Mouse (Mus musculus) lung, embryonic 14.5 days (tissue): ENCODE measurements around the gene Ilf3. TPM values are rescaled to one million over a fixed set of nuclear protein-coding genes. Genes with fewer than 3 reads are reported as not detected.

Experiments
- ATAC-seq: fragments of 200-750 bp; cut with Nextera tagmentation; 2 replicates; pipeline ENCODE4 v1.8.0; 2017; ENCODE audit warnings: mild to moderate bottlenecking, moderate TSS enrichment, moderate library complexity; ENCODE audit not compliant: insufficient read depth
- DNase-seq: peaks from one replicate; pipeline ENCODE4 v3.0.0-alpha.2; 2015
- H3K27ac ChIP-seq: fragments of 300-500 bp; sonication (generic); 2 replicates; pipeline ENCODE4 v1.5.1; 2014; ENCODE audit warnings: low read depth, mild to moderate bottlenecking, moderate library complexity
- H3K27me3 ChIP-seq: fragments of 300-500 bp; sonication (generic); 2 replicates; pipeline ENCODE4 v1.6.1; 2014; ENCODE audit warnings: low read length, control low read depth; ENCODE audit not compliant: insufficient read depth
- H3K36me3 ChIP-seq: fragments of 300-500 bp; sonication (generic); 2 replicates; pipeline ENCODE4 v1.6.1; 2014; ENCODE audit warnings: control low read depth; ENCODE audit not compliant: insufficient read depth
- H3K4me1 ChIP-seq: fragments of 300-500 bp; sonication (generic); 2 replicates; pipeline ENCODE4 v1.6.1; 2014; ENCODE audit warnings: antibody characterized with exemption, control low read depth; ENCODE audit not compliant: insufficient read depth
- H3K4me2 ChIP-seq: fragments of 300-500 bp; sonication (generic); 2 replicates; pipeline ENCODE4 v1.6.1; 2014; ENCODE audit warnings: mild to moderate bottlenecking
- H3K4me3 ChIP-seq: fragments of 300-500 bp; sonication (generic); 2 replicates; pipeline ENCODE4 v1.5.1; 2014; ENCODE audit warnings: low read depth, low read length
- H3K9ac ChIP-seq: fragments of 300-500 bp; sonication (generic); 2 replicates; pipeline ENCODE4 v1.6.1; 2014
- H3K9me3 ChIP-seq: fragments of 300-500 bp; sonication (generic); 2 replicates; pipeline ENCODE4 v1.6.1; 2016; ENCODE audit warnings: low read depth, low read length, control low read depth
- CTCF ChIP-seq: IDR thresholded peaks from 2 replicates; pipeline ENCODE4 v1.5.1; 2016; ENCODE audit warnings: antibody characterized with exemption, low read depth
- WGBS: fragments of 180-500 bp; shearing (Covaris S2); extraction: QIAGEN DNeasy Blood & Tissue Kit; methylation state at CpG from one replicate; pipeline ENCODE4 v1.1.7; 2014; 5-methylcytosine and 5-hydroxymethylcytosine counted together
- polyA plus RNA-seq: library from polyadenylated mRNA; unstranded; fragments of >200 nt; fragmentation: Nextera tagmentation; extraction: Ambion mirVana; gene quantifications from 2 replicates; pipeline ENCODE4 v1.2.1, GENCODE M21; 2014

Ilf3 gene
- polyA plus RNA-seq, 1 experiment from 2014 or later = 223 TPM

DNA sequence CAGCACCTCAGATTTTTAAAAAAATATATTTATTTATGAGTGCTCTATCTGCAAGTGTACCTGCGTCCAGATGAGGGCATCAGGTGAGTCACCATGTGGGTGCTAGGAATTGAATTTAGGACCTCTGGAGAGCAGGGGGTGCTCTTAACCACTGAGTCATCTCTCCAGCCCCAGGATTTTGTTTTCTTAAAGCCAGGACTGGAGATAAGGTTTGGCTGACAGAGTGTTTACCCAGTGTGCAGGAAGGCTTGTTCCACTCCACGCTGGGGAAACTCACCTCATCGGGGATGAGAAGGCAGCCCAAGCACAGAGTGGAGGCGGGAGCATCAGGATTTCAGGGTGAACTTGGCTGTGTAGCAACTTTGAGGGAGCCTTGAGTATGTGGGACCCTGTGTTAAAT lies 27.3 kb upstream of the Ilf3 start:
- WGBS = 37% methylated on average over 4 of the region's 4 CpGs
- H3K4me3 ChIP-seq = no peak overlapping the region
- H3K9me3 ChIP-seq = no peaks in the 10 kb centered on the region
- DNase-seq (no peak), ATAC-seq (no peak)
- H3K27ac ChIP-seq = 0 out of 2 replicates have a peak overlapping the region, but pooled peaks have one; percentile 24
- no peak overlapping the region for H3K4me2 ChIP-seq
- H3K27me3 ChIP-seq = no peaks in the 10 kb centered on the region
- H3K36me3 ChIP-seq = peaks cover 55% of the 10 kb centered on the region
- TF ChIP-seq CTCF = no peak
- H3K9ac ChIP-seq = no peak overlapping the region
- no peaks in the 10 kb centered on the region for H3K4me1 ChIP-seq

- DNase-seq (no peak), ATAC-seq (no peak)
- no peaks in the 10 kb centered on the region for H3K27me3 ChIP-seq
- no peak overlapping the region for H3K4me3 ChIP-seq
- no peak overlapping the region for H3K9ac ChIP-seq
- no peaks in the 10 kb centered on the region for H3K4me1 ChIP-seq
- H3K4me2 ChIP-seq = no peak overlapping the region
- no peak for TF ChIP-seq CTCF
- WGBS = 68% methylated on average over 16 of the region's 16 CpGs
- H3K27ac ChIP-seq = no peak overlapping the region
- peaks cover 87% of the 10 kb centered on the region for H3K36me3 ChIP-seq
- no peaks in the 10 kb centered on the region for H3K9me3 ChIP-seq
These were observed 20.9 kb upstream of the Ilf3 start for GRCm38 (mm10) chr9:21346627-21347365.

- peaks cover 86% of the 10 kb centered on the region for H3K36me3 ChIP-seq
- 71% methylated on average over 3 of the region's 3 CpGs for WGBS
- DNase-seq (no peak), ATAC-seq (no peak)
- TF ChIP-seq CTCF = no peak
- no peaks in the 10 kb centered on the region for H3K27me3 ChIP-seq
- H3K9ac ChIP-seq = no peak overlapping the region
- H3K4me2 ChIP-seq = no peak overlapping the region
- H3K4me3 ChIP-seq = no peak overlapping the region
- H3K9me3 ChIP-seq = no peaks in the 10 kb centered on the region
- no peaks in the 10 kb centered on the region for H3K4me1 ChIP-seq
- H3K27ac ChIP-seq = no peak overlapping the region
These were observed 19.5 kb upstream of the Ilf3 start for GRCm38 (mm10) chr9:21348152-21348551.

DNA sequence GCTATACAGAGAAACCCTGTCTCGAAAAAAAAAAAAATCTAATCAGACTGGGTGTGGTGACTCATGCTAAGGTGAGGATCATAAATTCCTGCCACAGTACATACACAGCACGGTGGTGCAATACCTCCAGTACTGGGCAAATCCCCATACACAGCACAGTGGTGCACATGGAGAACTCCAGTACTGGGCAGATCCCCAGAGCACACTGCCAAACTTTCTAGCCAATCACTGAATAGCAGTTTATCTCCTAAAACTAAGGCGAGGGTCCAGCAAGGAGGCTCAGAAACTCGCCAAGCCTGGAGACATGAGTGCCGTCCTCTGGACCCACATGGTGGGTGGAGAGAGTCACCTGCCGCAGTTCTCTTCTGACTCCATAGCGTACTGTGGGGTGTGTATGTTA lies 16.5 kb upstream of the Ilf3 start:
- Histone ChIP-seq H3K9ac (no peak overlapping the region), H3K27ac (no peak overlapping the region), H3K4me2 (no peak overlapping the region), H3K4me1 (no peaks in the 10 kb centered on the region), H3K4me3 (no peak overlapping the region), H3K9me3 (no peaks in the 10 kb centered on the region), H3K36me3 (peaks cover 85% of the 10 kb centered on the region), H3K27me3 (no peaks in the 10 kb centered on the region)
- TF ChIP-seq CTCF = no peak
- ATAC-seq (0 out of 2 replicates have a peak, but pooled peaks have one; percentile 33), DNase-seq (no peak)
- WGBS = 84% methylated on average over 7 of the region's 7 CpGs

DNA sequence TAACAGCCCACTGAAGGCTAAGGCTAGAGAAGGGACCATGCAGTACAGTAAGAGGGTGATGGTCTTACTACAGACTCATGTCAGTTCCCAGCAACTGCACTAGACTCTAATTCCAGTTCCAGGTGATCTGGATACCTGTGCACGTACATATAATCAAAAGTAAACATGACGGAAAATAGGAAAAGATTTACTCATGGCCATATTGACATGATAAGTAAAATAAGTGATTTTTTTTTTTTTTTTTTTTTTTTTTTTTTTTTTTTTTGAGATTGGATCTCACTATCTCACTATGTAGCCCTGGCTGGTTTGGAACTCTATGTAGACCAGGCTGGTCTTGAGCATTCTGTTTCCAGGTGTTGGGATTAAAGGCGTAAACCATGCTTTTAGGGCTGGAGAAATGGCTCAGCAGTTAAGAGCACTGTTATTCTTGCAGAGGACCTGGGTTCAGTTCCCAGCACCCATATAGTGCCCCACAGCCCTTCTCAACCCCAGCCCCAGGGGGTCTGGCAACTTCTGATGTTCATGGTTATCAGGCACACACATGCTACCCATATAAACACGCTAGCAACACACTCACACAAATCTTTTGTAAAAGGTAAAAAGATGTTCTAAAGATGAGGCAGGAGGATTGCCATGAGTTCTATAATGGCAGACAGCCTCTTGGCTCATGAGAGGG lies 15.8 kb upstream of the Ilf3 start:
- DNase-seq (no peak), ATAC-seq (no peak)
- H3K27me3 ChIP-seq = no peaks in the 10 kb centered on the region
- H3K9me3 ChIP-seq = no peaks in the 10 kb centered on the region
- no peak overlapping the region for H3K27ac ChIP-seq
- TF ChIP-seq CTCF = no peak
- H3K36me3 ChIP-seq = peaks cover 81% of the 10 kb centered on the region
- H3K4me1 ChIP-seq = no peaks in the 10 kb centered on the region
- WGBS = 91% methylated on average over 4 of the region's 4 CpGs
- H3K4me3 ChIP-seq = no peak overlapping the region
- no peak overlapping the region for H3K9ac ChIP-seq
- no peak overlapping the region for H3K4me2 ChIP-seq

DNA sequence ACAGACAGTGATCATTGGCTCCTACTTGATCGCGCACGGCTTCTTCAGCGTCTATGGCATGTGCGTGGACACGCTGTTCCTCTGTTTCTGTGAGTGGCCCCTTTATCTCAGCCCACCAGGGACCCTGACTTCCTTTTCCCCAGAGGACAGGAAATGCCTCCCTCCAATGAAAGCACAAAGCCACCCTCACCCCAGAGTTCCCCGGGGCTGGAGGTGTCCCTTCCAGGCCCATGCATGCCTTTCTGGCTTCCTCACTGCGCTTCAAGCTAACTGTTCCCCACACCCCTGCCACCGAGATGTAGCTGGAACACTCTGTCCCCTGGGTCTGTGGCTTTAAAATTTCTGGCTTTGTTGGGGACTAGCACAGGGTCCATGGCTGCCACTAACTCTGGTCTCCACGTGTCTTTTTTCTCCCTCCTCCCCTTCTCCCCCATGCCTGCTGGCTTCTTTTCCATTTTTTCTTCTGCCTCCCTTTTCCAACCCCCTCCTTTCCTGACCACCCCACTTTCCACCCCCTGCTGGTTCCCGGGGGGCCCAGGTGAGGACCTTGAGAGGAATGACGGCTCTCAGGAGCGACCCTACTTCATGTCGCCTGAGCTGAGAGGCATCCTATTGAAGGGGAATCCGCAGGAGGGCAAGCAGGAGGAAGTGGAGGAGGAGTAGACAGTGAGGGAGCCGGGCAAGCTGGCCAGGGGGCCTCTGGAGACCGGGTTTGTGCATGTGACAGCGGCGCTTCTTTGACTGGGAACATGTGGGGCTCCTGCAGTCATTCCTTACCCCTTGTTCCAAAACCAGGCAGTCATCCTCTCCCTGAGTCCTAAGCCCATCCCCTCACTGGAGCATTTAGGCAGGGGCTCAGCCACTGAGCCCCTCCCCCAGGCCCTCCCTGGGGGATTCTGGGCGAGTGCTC lies 15.0 kb upstream of the Ilf3 start:
- DNase-seq (no peak), ATAC-seq (peak; percentile 18; the same call in 1 of the 2 replicates)
- TF ChIP-seq CTCF = no peak
- peak overlapping the region; percentile 65 for H3K27ac ChIP-seq
- H3K4me3 ChIP-seq = no peak overlapping the region
- no peak overlapping the region for H3K4me2 ChIP-seq
- H3K36me3 ChIP-seq = peaks cover 72% of the 10 kb centered on the region
- H3K9ac ChIP-seq = peak overlapping the region; percentile 40
- 37% methylated on average over 20 of the region's 20 CpGs for WGBS
- H3K27me3 ChIP-seq = no peaks in the 10 kb centered on the region
- no peaks in the 10 kb centered on the region for H3K9me3 ChIP-seq
- no peaks in the 10 kb centered on the region for H3K4me1 ChIP-seq

DNA sequence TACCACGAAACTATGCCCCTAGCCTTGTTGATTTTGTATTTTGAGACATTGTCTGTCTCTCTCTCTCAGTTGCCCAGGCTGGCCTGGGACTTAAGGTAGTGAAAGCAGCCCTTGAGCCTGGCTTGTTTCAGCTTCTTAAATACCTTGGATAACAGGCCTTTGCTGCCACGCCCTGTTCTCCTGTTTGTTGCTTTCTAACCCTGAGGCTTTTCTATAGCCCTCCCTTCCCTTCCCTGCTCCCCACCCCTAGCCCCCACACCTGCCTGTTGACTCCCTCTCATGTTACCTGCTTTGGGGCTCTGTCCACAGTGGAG lies 14.3 kb upstream of the Ilf3 start:
- WGBS = 56% methylated on average over 2 of the region's 2 CpGs
- H3K4me3 ChIP-seq = no peak overlapping the region

More for the DNA sequence above, 14.3 kb upstream of the Ilf3 start:
- no peaks in the 10 kb centered on the region for H3K9me3 ChIP-seq
- no peak for TF ChIP-seq CTCF
- no peaks in the 10 kb centered on the region for H3K27me3 ChIP-seq
- ATAC-seq (0 out of 2 replicates have a peak, but pooled peaks have one; percentile 28), DNase-seq (no peak)
- H3K4me1 ChIP-seq = no peaks in the 10 kb centered on the region
- H3K9ac ChIP-seq = no peak overlapping the region
- H3K4me2 ChIP-seq = no peak overlapping the region
- peaks cover 66% of the 10 kb centered on the region for H3K36me3 ChIP-seq
- H3K27ac ChIP-seq = peak overlapping the region; percentile 65; the same call in 1 of the 2 replicates
